Mouse (Mus musculus): ENCODE results near the gene Etl4.

DNA sequence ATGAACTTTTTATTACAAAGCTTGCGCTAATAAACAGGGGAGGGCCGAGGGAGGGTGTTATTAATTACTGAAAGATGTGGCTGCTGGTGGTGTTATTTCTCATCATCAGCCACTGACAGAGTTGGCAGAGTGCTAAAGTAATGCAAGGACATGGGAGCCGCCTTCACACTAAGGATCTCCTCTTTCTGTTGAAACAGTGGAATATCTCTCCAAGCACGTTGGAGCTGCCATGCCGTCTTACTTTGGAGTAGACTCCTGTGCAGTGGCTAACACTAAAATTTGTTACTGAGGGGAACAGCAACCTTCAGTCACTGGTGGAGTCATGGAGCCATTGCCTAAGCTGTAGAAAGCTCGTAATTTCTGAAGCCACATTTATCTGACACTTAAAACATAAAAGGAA lies 694.0 kb downstream of the Etl4 start:
- TF ChIP-seq POLR2A (IDR thresholded peaks at IDR 0.05; ENCODE audit: insufficient read depth, low read depth, low read length) (no peak), CTCF (IDR thresholded peaks at IDR 0.05) (no peak), EP300 (IDR thresholded peaks at IDR 0.05; ENCODE audit: insufficient read depth, low read depth, low read length) (no peak)

Data from heart, adult 2 months (tissue).